Mouse (Mus musculus) E14TG2a.4 (cell line): ENCODE results near the gene Gpr137.

ENCODE experiments used
- CTCF ChIP-seq: conservative IDR thresholded peaks from 2 replicates; pipeline ENCODE4 v1.5.1; 2014; ENCODE audit warnings: low read length
- POU5F1 ChIP-seq: IDR thresholded peaks from 2 replicates; pipeline ENCODE4 v1.6.1; 2014; ENCODE audit warnings: low read length, borderline replicate concordance

DNA sequence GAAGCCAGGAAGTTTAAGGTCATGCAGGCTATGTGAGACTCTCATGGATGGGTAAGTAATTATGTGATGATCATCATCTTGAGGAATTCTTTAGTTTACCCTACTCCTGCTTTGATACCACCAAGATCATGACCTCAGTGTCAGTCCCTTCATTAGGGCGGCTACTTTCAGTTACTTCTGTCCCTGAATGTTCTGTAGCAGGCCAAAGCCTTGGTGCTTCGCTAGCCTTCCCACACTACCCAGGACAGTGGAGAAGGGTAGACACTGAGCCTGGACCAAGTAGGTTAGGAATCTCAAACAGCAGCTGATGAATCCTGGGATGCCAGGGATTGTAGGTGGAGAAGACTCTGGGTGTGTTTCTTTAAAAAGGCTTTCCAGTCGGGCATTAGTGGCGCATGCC is 39.2 kb upstream of the Gpr137 start:
- TF ChIP-seq CTCF (no peak), POU5F1 (no peak)
